Mouse (Mus musculus) embryonic facial prominence, embryonic 12.5 days (tissue): ENCODE measurements around the gene Gnai1. TPM values are rescaled to one million over a fixed set of nuclear protein-coding genes. Genes with fewer than 3 reads are reported as not detected.

Experiments used
- ATAC-seq: fragments of 200-750 bp; cut with Nextera tagmentation; 2 replicates; pipeline ENCODE4 v1.8.0; 2017; ENCODE audit not compliant: insufficient number of reproducible peaks, insufficient read depth, low FRiP score, low TSS enrichment
- H3K27ac ChIP-seq: fragments of 300-500 bp; sonication (generic); 2 replicates; pipeline ENCODE4 v1.5.1; 2016; ENCODE audit warnings: mild to moderate bottlenecking
- H3K27me3 ChIP-seq: fragments of 300-500 bp; sonication (generic); 2 replicates; pipeline ENCODE4 v1.6.1; 2016; ENCODE audit warnings: mild to moderate bottlenecking, moderate library complexity
- H3K36me3 ChIP-seq: fragments of 300-500 bp; sonication (generic); 2 replicates; pipeline ENCODE4 v1.6.1; 2016; ENCODE audit warnings: mild to moderate bottlenecking
- H3K4me1 ChIP-seq: fragments of 300-500 bp; sonication (generic); 2 replicates; pipeline ENCODE4 v1.6.1; 2016
- H3K4me2 ChIP-seq: fragments of 300-500 bp; sonication (generic); replicated peaks from 2 replicates; pipeline ENCODE4 v1.6.1; 2016; ENCODE audit warnings: mild to moderate bottlenecking, moderate library complexity
- H3K4me3 ChIP-seq: fragments of 300-500 bp; sonication (generic); 2 replicates; pipeline ENCODE4 v1.5.1; 2016; ENCODE audit warnings: mild to moderate bottlenecking
- H3K9ac ChIP-seq: fragments of 300-500 bp; sonication (generic); 2 replicates; pipeline ENCODE4 v1.6.1; 2016; ENCODE audit warnings: mild to moderate bottlenecking, moderate library complexity
- H3K9me3 ChIP-seq: fragments of 300-500 bp; sonication (generic); 2 replicates; pipeline ENCODE4 v1.6.1; 2016; ENCODE audit warnings: mild to moderate bottlenecking, moderate library complexity
- WGBS: fragments of 180-500 bp; shearing (Covaris S2); methylation state at CpG from one replicate; pipeline ENCODE4 v1.1.7; 2016; 5-methylcytosine and 5-hydroxymethylcytosine counted together
- polyA plus RNA-seq: library from polyadenylated mRNA; unstranded; fragments of >200 nt; fragmentation: Nextera tagmentation; extraction: Ambion mirVana; gene quantifications from 2 replicates; pipeline ENCODE4 v1.2.1, GENCODE M21; 2016

Gene Gnai1
- polyA plus RNA-seq, 1 experiment from 2014 or later, result 20.7 TPM

DNA sequence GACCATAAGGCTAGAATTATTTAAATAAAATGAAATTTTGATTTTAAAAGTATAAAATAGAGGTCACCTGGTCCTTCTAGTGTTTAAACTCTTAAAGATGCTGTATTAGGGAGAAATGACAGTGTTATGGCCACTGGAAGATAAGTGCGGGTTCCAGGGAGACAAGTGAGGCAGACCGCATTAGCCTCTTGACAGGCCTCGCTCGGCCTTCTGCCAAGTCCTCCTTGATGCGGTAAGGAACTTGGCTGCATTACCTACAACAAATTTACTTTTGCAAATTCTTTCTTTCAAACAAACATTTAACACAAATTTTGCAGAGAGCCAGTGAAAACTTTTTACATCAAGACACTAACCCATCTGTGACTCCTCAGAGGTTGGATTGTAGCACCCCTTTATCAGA is 27.9 kb downstream of the Gnai1 start:
- Histone ChIP-seq H3K27me3 (no peaks in the 10 kb centered on the region), H3K4me1 (no peaks in the 10 kb centered on the region), H3K9ac (no peak overlapping the region), H3K27ac (no peak overlapping the region), H3K4me3 (no peak overlapping the region), H3K4me2 (no peak overlapping the region), H3K36me3 (no peaks in the 10 kb centered on the region), H3K9me3 (no peaks in the 10 kb centered on the region)
- 96% methylated on average over 5 of the region's 5 CpGs for WGBS
- ATAC-seq, result no peak

DNA sequence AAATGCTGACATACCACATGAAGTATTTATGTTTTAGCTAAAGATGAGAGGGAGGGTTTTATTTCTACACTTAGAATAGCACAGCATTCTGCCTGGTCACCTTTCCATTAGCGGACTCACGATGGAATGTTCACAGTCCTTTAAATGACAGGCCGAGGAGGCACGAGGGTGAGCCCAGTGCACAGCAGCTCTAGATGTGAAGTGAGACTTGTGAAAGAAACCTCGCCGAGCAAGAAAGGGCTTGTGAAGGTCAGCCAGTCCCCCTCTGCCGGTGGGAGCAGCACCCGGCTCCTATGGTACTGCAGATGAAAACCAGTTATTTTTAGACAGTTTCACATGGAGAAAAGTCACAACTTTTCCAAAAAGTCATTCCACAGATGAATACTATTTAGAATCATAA is 29.4 kb downstream of the Gnai1 start:
- no peak for ATAC-seq
- Histone ChIP-seq H3K4me2 (no peak overlapping the region), H3K36me3 (no peaks in the 10 kb centered on the region), H3K4me3 (no peak overlapping the region), H3K9me3 (no peaks in the 10 kb centered on the region), H3K9ac (no peak overlapping the region), H3K4me1 (no peaks in the 10 kb centered on the region), H3K27me3 (no peaks in the 10 kb centered on the region), H3K27ac (no peak overlapping the region)
- WGBS, result 57% methylated on average over 8 of the region's 8 CpGs

DNA sequence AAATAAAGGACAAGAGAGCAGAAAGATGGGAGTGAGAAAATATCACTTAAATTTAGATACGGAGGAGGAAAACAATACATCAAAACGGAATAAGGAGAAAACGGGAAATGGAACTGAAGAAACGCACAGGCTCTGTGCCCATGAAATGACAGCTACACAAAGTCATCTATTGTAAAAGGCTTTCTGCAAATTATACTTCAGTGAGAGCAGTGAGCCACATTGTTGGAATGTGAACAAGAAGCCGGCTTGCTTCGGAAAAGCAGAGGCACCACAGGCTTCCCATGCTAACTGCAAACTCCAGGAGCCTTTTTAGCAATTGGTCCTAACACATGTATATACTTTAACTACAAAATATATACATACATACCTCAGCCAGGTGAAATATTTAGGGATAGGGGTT is 34.0 kb downstream of the Gnai1 start:
- Histone ChIP-seq H3K27ac (no peak overlapping the region), H3K9ac (no peak overlapping the region), H3K27me3 (no peaks in the 10 kb centered on the region), H3K36me3 (no peaks in the 10 kb centered on the region), H3K4me1 (no peaks in the 10 kb centered on the region), H3K4me3 (no peak overlapping the region), H3K9me3 (no peaks in the 10 kb centered on the region), H3K4me2 (no peak overlapping the region)
- ATAC-seq, result no peak
- WGBS, result 79% methylated on average over 6 of the region's 6 CpGs

DNA sequence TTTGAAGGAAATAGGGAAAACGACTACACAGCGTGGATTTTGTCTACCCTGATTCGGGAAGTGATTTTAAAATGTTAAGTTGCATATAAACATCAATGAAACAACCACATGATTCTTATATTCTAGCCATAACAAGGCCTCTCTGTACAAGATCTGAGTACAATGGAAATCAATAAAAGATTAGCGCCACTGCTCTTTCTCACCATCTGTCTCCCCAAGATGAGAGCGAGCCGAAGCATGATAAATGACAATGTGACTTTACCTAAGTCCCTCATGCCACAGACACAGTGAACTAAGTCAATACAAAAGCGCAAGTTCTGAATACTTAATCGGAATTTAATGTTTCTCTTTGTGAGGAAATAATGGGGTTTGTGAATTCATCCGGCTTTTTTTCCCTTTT is 36.6 kb downstream of the Gnai1 start:
- no peaks in the 10 kb centered on the region for H3K4me1 ChIP-seq
- no peaks in the 10 kb centered on the region for H3K9me3 ChIP-seq
- no peak for ATAC-seq
- no peak overlapping the region for H3K4me3 ChIP-seq
- WGBS, result 90% methylated on average over 9 of the region's 9 CpGs
- H3K27ac ChIP-seq, result no peak overlapping the region
- no peaks in the 10 kb centered on the region for H3K27me3 ChIP-seq
- H3K4me2 ChIP-seq, result no peak overlapping the region
- H3K36me3 ChIP-seq, result no peaks in the 10 kb centered on the region
- no peak overlapping the region for H3K9ac ChIP-seq

DNA sequence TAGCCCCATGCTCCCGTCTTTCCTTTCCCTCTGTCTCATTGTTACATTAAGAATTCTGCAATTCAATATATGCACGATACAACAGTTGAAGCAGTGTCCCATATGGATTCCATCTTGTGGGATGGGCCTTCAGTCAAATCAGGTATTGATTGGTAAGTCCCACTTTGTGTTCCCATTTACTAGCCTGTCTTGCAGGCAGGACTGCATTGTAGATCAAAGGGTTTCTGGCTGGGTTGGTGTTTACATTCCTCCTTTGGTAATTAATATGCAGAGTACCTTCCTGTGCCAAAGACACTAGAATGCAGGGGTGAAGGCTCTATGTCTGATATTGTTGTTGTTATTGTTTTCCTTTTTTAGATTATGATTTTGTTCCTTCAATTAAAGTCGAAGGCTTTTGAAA is 38.5 kb downstream of the Gnai1 start:
- no peak for ATAC-seq
- H3K4me1 ChIP-seq, result no peaks in the 10 kb centered on the region
- H3K27me3 ChIP-seq, result no peaks in the 10 kb centered on the region
- WGBS, result 82% methylated on average over 3 of the region's 3 CpGs
- H3K27ac ChIP-seq, result no peak overlapping the region
- no peaks in the 10 kb centered on the region for H3K36me3 ChIP-seq
- no peaks in the 10 kb centered on the region for H3K9me3 ChIP-seq
- H3K4me2 ChIP-seq, result no peak overlapping the region
- no peak overlapping the region for H3K9ac ChIP-seq
- H3K4me3 ChIP-seq, result no peak overlapping the region

DNA sequence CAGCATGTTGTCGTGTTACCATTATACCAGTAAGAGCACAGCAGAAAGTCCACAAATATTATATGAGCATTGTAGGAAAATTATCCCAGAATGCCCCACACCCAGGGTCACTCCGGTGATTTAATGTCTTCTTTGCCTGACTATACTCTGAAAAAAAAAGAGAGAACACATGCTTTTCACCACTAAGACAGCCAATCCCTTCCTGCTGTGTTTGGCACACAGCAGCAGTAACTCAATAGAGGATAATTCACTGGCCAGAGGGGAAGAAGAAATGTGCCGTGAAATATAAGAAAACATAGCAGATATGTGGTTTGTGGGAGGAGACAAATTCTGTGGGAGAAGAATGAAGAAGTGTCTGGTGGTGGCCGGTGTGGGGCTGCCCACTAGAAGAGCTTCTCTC is 41.3 kb downstream of the Gnai1 start:
- H3K27ac ChIP-seq, result no peak overlapping the region
- no peaks in the 10 kb centered on the region for H3K27me3 ChIP-seq

DNA sequence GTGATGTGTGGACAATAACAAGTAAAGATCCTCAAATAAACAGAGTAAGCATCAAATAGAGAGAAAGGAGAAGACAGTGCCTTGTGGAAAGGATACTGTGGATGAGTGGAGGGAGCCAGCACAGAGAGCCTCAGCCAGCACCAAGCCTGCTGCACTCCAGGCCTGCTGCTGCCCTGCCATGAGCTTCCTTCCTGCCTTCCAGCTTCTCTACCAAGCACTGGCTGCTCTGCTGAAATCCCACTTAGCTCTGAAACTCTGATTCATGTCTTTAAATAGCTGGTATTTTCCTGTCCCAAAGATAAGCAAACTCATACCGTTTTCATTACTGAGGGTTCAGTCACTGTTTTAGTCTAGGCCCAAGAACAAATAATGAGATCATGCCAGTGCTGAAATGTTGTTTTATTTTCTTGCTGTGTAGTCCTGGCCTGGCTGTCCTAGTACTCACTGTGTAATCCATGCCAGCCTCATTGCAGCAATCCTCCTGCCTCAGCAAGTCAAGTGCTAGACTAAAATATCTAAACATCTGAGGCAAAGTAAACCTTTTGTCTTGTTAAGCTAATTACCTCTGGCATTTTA is 52.8 kb downstream of the Gnai1 start:
- no peak overlapping the region for H3K9ac ChIP-seq
- ATAC-seq, result no peak
- 54% methylated on average over 1 of the region's 1 CpGs for WGBS
- no peaks in the 10 kb centered on the region for H3K27me3 ChIP-seq
- no peaks in the 10 kb centered on the region for H3K36me3 ChIP-seq
- no peak overlapping the region for H3K4me2 ChIP-seq
- no peaks in the 10 kb centered on the region for H3K4me1 ChIP-seq
- H3K4me3 ChIP-seq, result no peak overlapping the region
- H3K9me3 ChIP-seq, result no peaks in the 10 kb centered on the region
- no peak overlapping the region for H3K27ac ChIP-seq

More for the DNA sequence above, 41.3 kb downstream of the Gnai1 start:
- no peak for ATAC-seq
- WGBS, result 84% methylated on average over 4 of the region's 4 CpGs
- H3K4me3 ChIP-seq, result no peak overlapping the region
- H3K4me2 ChIP-seq, result no peak overlapping the region
- no peaks in the 10 kb centered on the region for H3K9me3 ChIP-seq
- no peak overlapping the region for H3K9ac ChIP-seq
- H3K4me1 ChIP-seq, result no peaks in the 10 kb centered on the region
- H3K36me3 ChIP-seq, result no peaks in the 10 kb centered on the region

DNA sequence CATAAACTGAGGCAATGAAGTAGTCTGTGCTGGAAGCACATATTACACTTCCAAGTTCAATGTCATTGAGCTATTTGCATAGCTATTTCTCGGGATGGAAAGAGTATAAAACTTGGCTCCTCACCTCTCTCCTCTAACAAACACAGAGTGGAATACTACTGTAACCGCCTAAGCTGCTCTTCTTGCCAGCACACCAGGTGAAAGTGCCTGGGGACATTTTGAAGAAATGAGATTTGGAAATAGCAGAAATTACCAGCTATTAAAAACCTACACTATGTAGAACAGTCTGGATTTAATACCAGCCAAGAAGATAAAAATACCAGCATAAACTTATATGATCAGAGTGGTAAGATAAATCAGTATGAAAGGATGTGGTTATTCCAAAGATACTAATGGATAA is 63.6 kb downstream of the Gnai1 start:
- ATAC-seq, result no peak
- no peak overlapping the region for H3K9ac ChIP-seq
- no peak overlapping the region for H3K4me2 ChIP-seq
- H3K27ac ChIP-seq, result no peak overlapping the region
- no peak overlapping the region for H3K4me3 ChIP-seq
- no peaks in the 10 kb centered on the region for H3K27me3 ChIP-seq
- H3K9me3 ChIP-seq, result no peaks in the 10 kb centered on the region
- no peaks in the 10 kb centered on the region for H3K4me1 ChIP-seq
- H3K36me3 ChIP-seq, result no peaks in the 10 kb centered on the region
- 81% methylated on average over 2 of the region's 2 CpGs for WGBS

DNA sequence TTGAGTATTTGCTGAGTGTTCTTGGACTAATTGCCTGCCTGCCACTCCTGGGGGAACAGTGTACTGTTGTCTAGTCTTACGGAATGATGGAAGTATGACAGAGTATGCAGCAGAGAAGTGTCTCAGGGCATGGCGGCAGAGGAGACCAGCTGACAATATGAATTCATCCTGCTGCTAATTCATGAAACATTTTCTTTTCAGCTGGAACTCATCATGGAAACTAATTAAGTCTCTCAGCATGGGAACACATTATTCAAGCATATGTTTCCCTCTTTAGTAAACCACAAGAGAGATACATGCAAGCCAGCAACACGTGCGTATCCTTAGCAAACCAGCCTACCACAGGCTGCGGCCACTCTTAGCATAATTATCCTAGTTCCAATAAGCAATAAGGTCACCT is 67.4 kb downstream of the Gnai1 start:
- no peaks in the 10 kb centered on the region for H3K9me3 ChIP-seq
- ATAC-seq, result no peak
- H3K9ac ChIP-seq, result no peak overlapping the region
- no peaks in the 10 kb centered on the region for H3K36me3 ChIP-seq
- H3K4me1 ChIP-seq, result no peaks in the 10 kb centered on the region
- no peak overlapping the region for H3K27ac ChIP-seq
- no peak overlapping the region for H3K4me3 ChIP-seq
- no peak overlapping the region for H3K4me2 ChIP-seq
- WGBS, result 56% methylated on average over 5 of the region's 5 CpGs
- no peaks in the 10 kb centered on the region for H3K27me3 ChIP-seq

DNA sequence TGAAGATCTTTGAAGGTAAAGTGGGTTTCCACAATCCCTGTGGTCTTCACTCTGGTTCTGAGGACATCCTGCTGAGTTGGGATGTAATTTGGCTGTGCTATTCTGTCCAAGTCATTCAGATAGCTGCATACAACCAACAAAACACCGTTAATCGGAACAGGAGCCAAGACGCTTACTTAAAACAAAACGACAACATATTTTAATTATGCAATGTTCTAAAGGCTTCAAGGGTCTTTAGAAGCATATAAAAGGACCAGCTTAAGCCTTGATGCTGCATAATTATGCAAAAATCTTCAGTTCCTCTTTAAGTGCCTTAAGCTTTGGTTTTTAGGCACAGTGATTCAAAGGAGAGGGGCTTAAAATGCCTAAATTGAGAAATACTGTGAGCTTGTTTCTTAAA is 70.6 kb downstream of the Gnai1 start:
- H3K9ac ChIP-seq, result no peak overlapping the region
- WGBS, result 76% methylated on average over 4 of the region's 4 CpGs
- no peaks in the 10 kb centered on the region for H3K4me1 ChIP-seq
- no peak for ATAC-seq
- H3K36me3 ChIP-seq, result no peaks in the 10 kb centered on the region
- 0 out of 2 replicates have a peak, but pooled peaks cover 3% of the 10 kb centered on the region for H3K9me3 ChIP-seq
- H3K27ac ChIP-seq, result no peak overlapping the region
- H3K4me2 ChIP-seq, result no peak overlapping the region
- no peak overlapping the region for H3K4me3 ChIP-seq
- H3K27me3 ChIP-seq, result no peaks in the 10 kb centered on the region

DNA sequence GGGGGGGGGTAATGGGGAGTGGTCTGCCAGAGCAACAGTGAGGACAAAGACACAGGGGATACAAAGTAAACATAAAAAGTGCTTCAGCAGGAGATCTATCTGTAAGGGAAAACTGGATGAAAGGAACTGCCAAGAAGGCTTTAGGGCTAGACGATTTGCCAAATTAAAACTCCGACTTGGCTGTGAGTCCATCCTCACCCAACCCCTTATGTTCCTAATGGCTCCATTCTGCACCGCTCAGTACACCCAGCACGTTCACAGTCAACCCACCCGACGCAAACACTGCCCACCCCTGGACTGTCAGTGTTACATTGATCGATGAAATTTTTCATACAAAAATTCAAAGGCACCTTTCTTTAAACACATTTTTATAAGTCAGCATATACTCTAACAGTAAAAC is 71.5 kb downstream of the Gnai1 start:
- H3K9ac ChIP-seq, result no peak overlapping the region
- 0 out of 2 replicates have a peak, but pooled peaks cover 3% of the 10 kb centered on the region for H3K9me3 ChIP-seq
- H3K36me3 ChIP-seq, result no peaks in the 10 kb centered on the region
- no peak for ATAC-seq
- no peak overlapping the region for H3K4me2 ChIP-seq
- H3K4me1 ChIP-seq, result no peaks in the 10 kb centered on the region
- H3K27ac ChIP-seq, result no peak overlapping the region
- H3K27me3 ChIP-seq, result no peaks in the 10 kb centered on the region
- H3K4me3 ChIP-seq, result no peak overlapping the region
- 88% methylated on average over 7 of the region's 7 CpGs for WGBS

DNA sequence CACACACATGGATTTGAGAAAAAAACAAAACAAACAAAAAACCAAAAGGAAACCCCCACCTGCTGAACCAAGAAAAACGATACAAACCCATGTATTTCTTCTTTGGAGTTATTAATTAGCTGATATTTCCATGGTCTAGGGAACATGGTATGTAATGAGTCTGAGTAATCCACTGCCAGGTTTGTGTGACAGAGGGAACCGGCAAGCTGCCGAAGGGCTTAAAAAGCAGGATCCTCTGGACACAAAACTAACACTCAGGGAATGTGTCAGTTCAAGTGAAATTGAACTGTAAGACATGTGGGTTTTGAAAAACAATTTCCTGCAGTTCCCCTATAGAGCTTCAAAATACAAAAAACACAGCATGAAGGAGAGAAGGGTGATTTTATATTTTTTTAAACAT is 72.1 kb downstream of the Gnai1 start:
- ATAC-seq, result no peak
- no peaks in the 10 kb centered on the region for H3K36me3 ChIP-seq
- WGBS, result 76% methylated on average over 3 of the region's 3 CpGs
- H3K4me1 ChIP-seq, result no peaks in the 10 kb centered on the region
- H3K27ac ChIP-seq, result no peak overlapping the region
- H3K9me3 ChIP-seq, result 0 out of 2 replicates have a peak, but pooled peaks cover 3% of the 10 kb centered on the region
- no peak overlapping the region for H3K4me3 ChIP-seq
- H3K9ac ChIP-seq, result no peak overlapping the region
- H3K4me2 ChIP-seq, result no peak overlapping the region
- no peaks in the 10 kb centered on the region for H3K27me3 ChIP-seq

DNA sequence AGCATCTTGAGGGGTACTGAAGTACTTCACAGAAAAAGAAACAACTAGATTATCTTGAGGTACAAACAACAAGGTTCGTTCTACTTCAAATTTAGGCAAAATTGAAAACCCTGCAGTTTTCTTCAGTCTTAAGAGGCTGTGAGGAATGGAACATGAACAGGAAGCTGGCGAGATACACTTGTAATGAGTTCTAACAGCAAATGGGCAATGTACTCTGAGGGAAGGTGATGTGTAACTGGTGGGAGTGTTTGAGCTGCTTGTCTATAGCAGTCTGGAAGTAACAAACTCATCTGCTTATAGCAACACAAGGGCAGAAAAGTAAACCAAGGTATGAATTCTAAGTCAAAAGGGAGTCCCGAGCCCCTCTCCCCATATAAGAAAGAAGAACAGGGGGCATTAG is 78.1 kb downstream of the Gnai1 start:
- Histone ChIP-seq H3K27ac (no peak overlapping the region), H3K9ac (no peak overlapping the region), H3K4me2 (no peak overlapping the region), H3K4me1 (no peaks in the 10 kb centered on the region), H3K36me3 (no peaks in the 10 kb centered on the region), H3K9me3 (0 out of 2 replicates have a peak, but pooled peaks cover 3% of the 10 kb centered on the region), H3K4me3 (no peak overlapping the region), H3K27me3 (no peaks in the 10 kb centered on the region)
- ATAC-seq, result no peak
- WGBS, result 90% methylated on average over 3 of the region's 3 CpGs
